Mouse (Mus musculus): ENCODE measurements around the gene Ercc1.

GRCm38 (mm10) chr7:19327782-19328181 is 16.8 kb upstream of the Ercc1 start:
- no peak for TF ChIP-seq EP300 (IDR thresholded peaks at IDR 0.05; ENCODE audit: low read depth)
- TF ChIP-seq CTCF (IDR thresholded peaks at IDR 0.05; ENCODE audit: low read depth): no peak
